Mouse (Mus musculus) heart, adult 8-10 months (tissue): ENCODE data around the gene Phactr4. TPM values are rescaled to one million over a fixed set of nuclear protein-coding genes. Genes with fewer than 3 reads are reported as not detected.
A peak's percentile ranks its signal among the peaks of the same experiment; 100 is the strongest.

Source experiments
- DNase-seq: peaks from one replicate; pipeline ENCODE4 v3.0.0; 2022; ENCODE audit warnings: low spot score
- microRNA-seq: library from miRNA; unstranded; fragments of <30 nt; microRNA quantifications from one replicate; pipeline ENCODE4 v1.2.0, GENCODE M21; 2022
- total RNA-seq, 4 experiments: library from RNA; stranded (reverse); gene quantifications; 2 replicates each; pipeline ENCODE4 v1.2.4; 2022

Gene Phactr4
- total RNA-seq, 4 experiments from 2014 or later: 20.7 to 23.9 (median 23.1) TPM

GRCm38 (mm10) chr4:132338943-132339342 is 83.3 kb downstream of the Phactr4 start:
- peak; percentile 50 for DNase-seq

DNA sequence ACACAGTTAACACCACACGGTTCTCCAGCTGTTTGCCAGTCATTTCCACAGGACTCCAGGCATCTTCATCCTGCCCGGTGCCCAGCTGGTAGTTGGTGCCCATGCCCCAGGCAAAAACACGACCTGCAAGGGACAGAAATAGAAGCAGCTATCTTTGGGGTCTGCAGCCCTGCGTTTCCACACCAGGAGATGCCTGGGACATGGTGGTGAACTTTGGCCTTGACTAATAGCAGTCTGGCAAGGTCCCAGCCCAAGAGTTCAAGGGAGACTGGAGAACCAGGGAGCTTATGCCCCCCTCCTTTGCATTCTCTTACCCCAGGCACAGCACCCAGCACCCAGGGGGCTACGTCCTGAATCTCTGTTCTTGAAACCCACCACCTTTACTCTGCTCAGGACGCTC is 89.4 kb downstream of the Phactr4 start:
- DNase-seq: no peak

- DNase-seq: no peak
Measured at GRCm38 (mm10) chr4:132331960-132332359, 90.3 kb downstream of the Phactr4 start.

GRCm38 (mm10) chr4:132329835-132330354 is 92.4 kb downstream of the Phactr4 start:
- DNase-seq: no peak

- DNase-seq: peak; percentile 90
Measured at GRCm38 (mm10) chr4:132329115-132329834, 93.0 kb downstream of the Phactr4 start, which contains the start of gene Trnau1ap. Trnau1ap (minus strand) TSS chr4:132329538.

DNA sequence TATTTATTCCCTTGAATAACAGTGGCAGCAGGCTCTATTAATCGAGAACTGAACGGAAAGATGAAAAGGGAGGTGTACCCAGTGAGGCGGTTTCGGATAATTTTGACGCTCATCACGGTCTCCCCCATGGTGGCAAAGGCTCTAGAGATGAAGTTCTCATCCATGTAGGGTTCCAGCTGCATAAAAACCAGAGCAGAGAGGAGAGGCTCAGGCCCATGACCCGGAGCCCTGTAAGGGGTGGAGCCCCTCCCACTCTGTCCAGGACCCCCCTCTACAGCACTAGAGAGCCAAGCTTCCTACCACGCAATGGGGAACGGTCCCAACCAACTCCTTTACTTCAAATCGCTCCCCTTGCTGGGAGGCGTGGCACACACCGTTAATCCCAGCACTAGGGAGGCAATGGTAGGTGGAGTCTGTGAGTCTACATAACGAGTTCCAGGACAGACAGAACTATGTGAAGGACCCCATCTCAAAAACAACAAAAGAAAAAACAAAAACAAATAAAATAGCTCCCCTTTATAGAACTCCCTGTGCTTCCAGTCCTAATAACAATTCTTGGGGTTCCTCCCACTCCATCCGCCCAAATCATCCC is 93.8 kb downstream of the Phactr4 start:
- no peak for DNase-seq

DNA sequence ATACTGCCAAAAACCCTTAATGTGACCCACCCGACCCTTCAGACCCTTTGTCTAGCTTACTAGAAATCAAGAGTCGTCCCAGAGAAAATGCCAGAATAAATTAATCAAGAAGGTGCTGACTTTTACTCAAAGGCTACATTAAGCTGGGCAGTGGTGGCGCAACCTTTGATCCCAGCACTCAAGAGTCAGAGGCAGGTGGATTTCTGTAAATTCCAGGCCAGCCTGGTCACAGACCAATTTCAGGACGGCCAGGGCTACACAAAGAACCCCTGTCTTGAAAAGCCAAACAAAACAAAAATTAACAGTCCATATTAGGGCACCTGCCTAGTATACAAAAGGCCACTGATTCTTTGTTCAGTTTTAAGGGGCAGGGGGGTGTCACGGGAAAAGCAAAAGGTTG is 95.8 kb downstream of the Phactr4 start:
- no peak for DNase-seq

- no peak for DNase-seq
Measured at GRCm38 (mm10) chr4:132315711-132316110, 106.6 kb downstream of the Phactr4 start.

- DNase-seq: no peak
Measured at GRCm38 (mm10) chr4:132312627-132313026, 109.7 kb downstream of the Phactr4 start.

DNA sequence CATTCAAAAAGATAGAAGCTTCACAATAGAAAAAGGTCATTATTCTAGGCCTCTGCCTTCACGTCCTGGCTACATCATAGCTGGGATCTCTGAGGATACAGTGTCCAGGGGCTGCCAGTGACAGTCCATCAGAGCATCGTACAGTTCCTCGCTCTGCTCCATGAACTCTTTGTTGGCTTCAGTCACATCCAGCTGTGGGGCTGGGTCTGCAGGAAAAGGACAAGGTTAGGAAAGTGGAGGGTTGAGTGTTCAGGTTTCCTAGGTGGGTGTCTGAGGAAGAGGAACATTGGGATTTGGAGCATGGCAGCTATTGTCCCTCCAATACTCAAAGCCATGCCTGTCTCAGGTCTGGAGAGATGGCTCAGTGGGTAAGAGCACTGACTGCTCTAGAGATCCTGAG is 110.5 kb downstream of the Phactr4 start:
- DNase-seq: no peak

- no peak for DNase-seq
Measured at GRCm38 (mm10) chr4:132311209-132311608, 111.1 kb downstream of the Phactr4 start.

DNA sequence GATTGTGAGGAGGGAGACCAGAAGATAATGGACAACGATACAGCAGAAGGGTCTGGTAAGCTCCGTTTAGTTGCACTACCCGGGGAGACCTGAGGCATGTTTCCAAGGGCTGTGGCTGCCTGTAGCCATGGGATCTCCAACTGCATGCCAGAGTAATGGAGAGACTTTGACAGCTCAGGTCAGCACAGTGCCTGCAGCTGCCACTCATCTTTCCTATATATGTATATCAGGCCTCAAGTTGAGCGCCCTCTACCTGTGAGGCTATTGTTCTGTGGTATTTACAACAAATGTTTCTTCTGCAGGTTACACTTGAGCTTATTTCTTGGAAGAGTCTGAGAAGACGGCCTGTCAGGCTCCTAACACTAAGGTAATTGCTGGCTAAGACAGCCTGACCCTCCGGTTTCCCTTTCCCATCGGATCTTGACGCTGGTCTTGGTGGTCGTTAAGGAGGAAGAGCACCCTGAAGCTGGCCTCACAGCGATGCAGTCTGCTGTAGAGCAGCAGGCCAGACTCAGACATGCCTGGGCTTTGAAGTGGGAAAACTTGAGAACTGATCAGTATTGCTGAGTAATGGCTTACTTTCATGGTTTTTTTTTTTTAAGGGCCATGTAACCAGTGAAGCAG is 112.3 kb downstream of the Phactr4 start:
- DNase-seq: no peak

GRCm38 (mm10) chr4:132309140-132309848 is 113.0 kb downstream of the Phactr4 start:
- no peak for DNase-seq

DNA sequence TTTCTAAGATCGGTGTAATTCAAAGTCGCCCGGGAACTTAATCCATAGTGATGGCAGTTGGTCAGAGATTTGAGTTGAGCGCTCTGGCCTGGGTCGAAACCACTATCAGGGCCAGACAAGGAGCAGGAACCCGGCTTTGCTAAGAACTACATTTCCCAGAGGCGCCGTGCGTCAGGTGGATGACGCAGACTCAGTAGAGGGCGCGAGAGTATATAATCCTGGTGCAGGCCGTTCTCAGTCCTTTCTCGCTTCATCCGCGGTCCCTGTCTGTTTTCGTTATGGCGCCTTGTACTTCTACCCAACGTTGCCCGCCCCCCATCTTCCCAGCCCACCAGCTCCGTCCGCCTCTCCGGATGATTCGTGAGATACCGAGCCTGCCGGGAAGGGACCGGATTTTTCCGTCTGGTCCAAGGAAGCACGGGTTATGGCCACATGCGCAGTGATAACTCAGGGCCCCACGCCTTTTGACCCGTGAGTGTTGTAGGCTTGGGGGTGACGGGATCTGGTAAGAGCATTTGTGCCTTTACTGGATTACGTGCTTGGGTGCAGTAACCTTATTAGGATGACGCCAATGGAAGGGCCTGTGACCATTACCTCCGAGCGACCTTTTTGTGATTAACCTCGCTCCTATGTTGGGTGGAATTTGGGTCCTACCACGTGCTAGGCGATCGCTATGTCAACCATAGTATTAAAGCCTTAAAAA is 113.7 kb downstream of the Phactr4 start:
- DNase-seq: peak; percentile 92

- no peak for DNase-seq
Measured at GRCm38 (mm10) chr4:132306004-132306403, 116.3 kb downstream of the Phactr4 start.

Small RNA genes lying within 50 kb of the gene (microRNA-seq; reads per million reads assigned to microRNA genes)
- gene Gm25707: not detected

Other genes starting within 250 kb of the Phactr4 start
- 10 to 100 TPM; 23.8 to 27.1 (median 26.5) TPM for gene Ythdf2, start 210.2 kb downstream of the Phactr4 start, total RNA-seq
- 10 to 100 TPM in 1 of 4 experiments, 1 to 10 TPM in 3; 8.6 to 11.5 (median 9.1) TPM for gene Gmeb1, start 160.9 kb downstream of the Phactr4 start, total RNA-seq
- gene Taf12, start 148.1 kb downstream of the Phactr4 start, total RNA-seq: 10 to 100 TPM; 29.4 to 35.8 (median 33.0) TPM
- gene Rab42, start 119.1 kb downstream of the Phactr4 start, total RNA-seq: 1 to 10 TPM in 2 of 4 experiments, under 1 TPM in 1, not detected in 1; 0.59 to 2.6 (median 1.7) TPM
- 10 to 100 TPM; 21.2 to 29.1 (median 23.6) TPM for gene Trnau1ap, start 93.0 kb downstream of the Phactr4 start, total RNA-seq
- 1 to 10 TPM; 5.9 to 7.8 (median 7.4) TPM for gene Rcc1, start 68.9 kb downstream of the Phactr4 start, total RNA-seq
- 1 to 10 TPM; 2.5 to 4.7 (median 4.1) TPM for gene Med18, start 41.4 kb upstream of the Phactr4 start, total RNA-seq
- 1 to 10 TPM; 2.6 to 3.6 (median 3.0) TPM for gene Sesn2, start 88.0 kb upstream of the Phactr4 start, total RNA-seq
- gene Atpif1, start 111.2 kb upstream of the Phactr4 start, total RNA-seq: 100 to 1,000 TPM; 262 to 368 (median 320) TPM
- 10 to 100 TPM; 50.4 to 67.2 (median 58.2) TPM for gene Dnajc8, start 113.1 kb upstream of the Phactr4 start, total RNA-seq
- gene Ptafr, start 141.6 kb upstream of the Phactr4 start, total RNA-seq: 1 to 10 TPM; 1.2 to 1.9 (median 1.3) TPM
- gene Eya3, start 216.5 kb upstream of the Phactr4 start, total RNA-seq: 10 to 100 TPM; 28.7 to 34.2 (median 30.2) TPM